In genomic region chr4:154496991-154497390, GRCm38 (mm10) we compare ENCODE assay signal across 8 mouse cellular contexts.
DNase-seq lines count a peak whose midpoint lies in the region; ATAC-seq lines count a peak whose summit lies in the region.

No protein-coding gene starts in this region.

- no peak overlapping the region for H3K4me2 ChIP-seq in intestine, embryonic 14.5 days (ENCODE audit: low read length)

- H3K4me1 ChIP-seq in intestine, embryonic 14.5 days (replicated peaks; ENCODE audit: control insufficient read depth, insufficient read depth, low read length), result peaks cover 46% of the 10 kb centered on the region

- no peaks in the 10 kb centered on the region for H3K9me3 ChIP-seq in intestine, embryonic 14.5 days (ENCODE audit: control insufficient read depth, low read length)

- H3K9ac ChIP-seq in intestine, embryonic 14.5 days (ENCODE audit: low read length), result no peak overlapping the region

- no peaks in the 10 kb centered on the region for H3K27me3 ChIP-seq in intestine, embryonic 14.5 days (replicated peaks; ENCODE audit: control insufficient read depth, insufficient read depth, low read length)

- DNase-seq in adipocyte (ENCODE audit: low spot score), result peak; percentile 88
- peak; percentile 73 for DNase-seq in gastrocnemius, postnatal 25 days
- DNase-seq in intestine, embryonic 14.5 days (ENCODE audit: low spot score), result peak; percentile 80
- peak; percentile 51 to 61 for DNase-seq in left cerebral cortex, adult 18-20 months (ENCODE audit: low spot score in 2 of 2)
- peak; percentile 93 for DNase-seq in lung, postnatal 10 days
- DNase-seq in right cerebral cortex, postnatal 25 days, result peak; percentile 67
- no peak for DNase-seq in thymus, postnatal 10 days (ENCODE audit: low spot score in 2 of 2)

- peak; percentile 82 for ATAC-seq in common myeloid progenitor, adult 5-6 weeks (replicated peaks; ENCODE audit: low read depth, poor library complexity, severe bottlenecking)
- peak; percentile 64 for ATAC-seq in intestine, embryonic 14.5 days (replicated peaks; ENCODE audit: low FRiP score, low TSS enrichment, low read depth)

- peak overlapping the region; percentile 24; the same call in 1 of the 2 replicates for H3K27ac ChIP-seq in intestine, embryonic 14.5 days (ENCODE audit: low read depth)

- 8% methylated on average over 7 of the region's 7 CpGs for WGBS in intestine, embryonic 14.5 days

- no peak overlapping the region for H3K4me3 ChIP-seq in intestine, embryonic 14.5 days (ENCODE audit: low read depth, low read length)

- no peaks in the 10 kb centered on the region for H3K36me3 ChIP-seq in intestine, embryonic 14.5 days (ENCODE audit: control insufficient read depth, insufficient read depth, low read length)

Comparison
In these comparisons a context has a peak if more than half of its experiments do, and no peak if none do; other contexts are left out.
1. DNase-seq: peak in adipocyte (single experiment), gastrocnemius, postnatal 25 days (single experiment), intestine, embryonic 14.5 days (single experiment), left cerebral cortex, adult 18-20 months (2 of 2), lung, postnatal 10 days (single experiment) and right cerebral cortex, postnatal 25 days (single experiment); none in thymus, postnatal 10 days (0 of 2).